Mouse (Mus musculus): ENCODE data around the gene Bri3. TPM values are rescaled to one million over a fixed set of nuclear protein-coding genes. Genes with fewer than 3 reads are reported as not detected.
"Not testable (repeated sequence)": the region's sequence is repeated elsewhere in the genome, so short reads cannot be mapped to it uniquely, and the experiment has no call there.

Bri3 gene
- polyA plus RNA-seq, 1 experiment from 2014 or later, result 144 TPM

- no peaks in the 10 kb centered on the region for H3K9me3 ChIP-seq (replicated peaks; ENCODE audit: control insufficient read depth, low read length)
- WGBS, result 72% methylated on average over 6 of the region's 6 CpGs
- no peak for ATAC-seq (replicated peaks; ENCODE audit: extremely low read depth, insufficient read depth, low FRiP score)
These were observed 115.6 kb downstream of the Bri3 start for GRCm38 (mm10) chr5:144359886-144360285.

GRCm38 (mm10) chr5:144360346-144360745 lies 116.1 kb downstream of the Bri3 start:
- 67% methylated on average over 6 of the region's 6 CpGs for WGBS
- H3K27ac ChIP-seq (ENCODE audit: low read length), result no peak overlapping the region
- no peak overlapping the region for H3K4me2 ChIP-seq (ENCODE audit: low read depth, low read length)
- H3K9me3 ChIP-seq (replicated peaks; ENCODE audit: control insufficient read depth, low read length), result no peaks in the 10 kb centered on the region
- ATAC-seq (replicated peaks; ENCODE audit: extremely low read depth, insufficient read depth, low FRiP score), result no peak
- H3K36me3 ChIP-seq (ENCODE audit: control insufficient read depth, insufficient read depth), result no peaks in the 10 kb centered on the region
- no peaks in the 10 kb centered on the region; the same call in 1 of the 2 replicates for H3K27me3 ChIP-seq (ENCODE audit: control insufficient read depth, insufficient read depth, low read length)
- no peak overlapping the region for H3K4me3 ChIP-seq (ENCODE audit: low read length)
- H3K4me1 ChIP-seq (ENCODE audit: control insufficient read depth, insufficient read depth, low read length), result peaks cover 4% of the 10 kb centered on the region; the same call in 1 of the 2 replicates
- no peak overlapping the region for H3K9ac ChIP-seq (ENCODE audit: low read length)

More at GRCm38 (mm10) chr5:144359886-144360285, 115.6 kb downstream of the Bri3 start:
- Histone ChIP-seq H3K9ac (ENCODE audit: low read length) (no peak overlapping the region), H3K36me3 (ENCODE audit: control insufficient read depth, insufficient read depth) (no peaks in the 10 kb centered on the region), H3K27ac (ENCODE audit: low read length) (no peak overlapping the region), H3K4me3 (ENCODE audit: low read length) (no peak overlapping the region), H3K27me3 (ENCODE audit: control insufficient read depth, insufficient read depth, low read length) (no peaks in the 10 kb centered on the region; the same call in 1 of the 2 replicates), H3K4me1 (ENCODE audit: control insufficient read depth, insufficient read depth, low read length) (peaks cover 4% of the 10 kb centered on the region; the same call in 1 of the 2 replicates), H3K4me2 (ENCODE audit: low read depth, low read length) (no peak overlapping the region)

GRCm38 (mm10) chr5:144364680-144365357 lies 120.6 kb downstream of the Bri3 start:
- Histone ChIP-seq H3K4me1 (ENCODE audit: control insufficient read depth, insufficient read depth, low read length) (no peaks in the 10 kb centered on the region), H3K27me3 (ENCODE audit: control insufficient read depth, insufficient read depth, low read length) (no peaks in the 10 kb centered on the region), H3K4me2 (ENCODE audit: low read depth, low read length) (no peak overlapping the region), H3K4me3 (ENCODE audit: low read length) (no peak overlapping the region), H3K27ac (ENCODE audit: low read length) (no peak overlapping the region), H3K9me3 (replicated peaks; ENCODE audit: control insufficient read depth, low read length) (no peaks in the 10 kb centered on the region), H3K36me3 (ENCODE audit: control insufficient read depth, insufficient read depth) (no peaks in the 10 kb centered on the region), H3K9ac (ENCODE audit: low read length) (no peak overlapping the region)
- no peak for ATAC-seq (replicated peaks; ENCODE audit: extremely low read depth, insufficient read depth, low FRiP score)
- 92% methylated on average over 11 of the region's 11 CpGs for WGBS

- 69% methylated on average over 6 of the region's 6 CpGs for WGBS
- H3K27me3 ChIP-seq (ENCODE audit: control insufficient read depth, insufficient read depth, low read length); H3K4me3 ChIP-seq (ENCODE audit: low read length); H3K9ac ChIP-seq (ENCODE audit: low read length); H3K9me3 ChIP-seq (replicated peaks; ENCODE audit: control insufficient read depth, low read length); H3K27ac ChIP-seq (ENCODE audit: low read length); ATAC-seq (replicated peaks; ENCODE audit: extremely low read depth, insufficient read depth, low FRiP score); H3K36me3 ChIP-seq (ENCODE audit: control insufficient read depth, insufficient read depth); H3K4me2 ChIP-seq (ENCODE audit: low read depth, low read length); H3K4me1 ChIP-seq (ENCODE audit: control insufficient read depth, insufficient read depth, low read length): not testable (repeated sequence)
These were observed 122.3 kb downstream of the Bri3 start for GRCm38 (mm10) chr5:144366551-144366950.

GRCm38 (mm10) chr5:144368661-144369205 lies 124.5 kb downstream of the Bri3 start:
- Histone ChIP-seq H3K27ac (ENCODE audit: low read length) (no peak overlapping the region), H3K4me3 (ENCODE audit: low read length) (no peak overlapping the region), H3K9me3 (replicated peaks; ENCODE audit: control insufficient read depth, low read length) (no peaks in the 10 kb centered on the region), H3K4me2 (ENCODE audit: low read depth, low read length) (no peak overlapping the region), H3K36me3 (ENCODE audit: control insufficient read depth, insufficient read depth) (no peaks in the 10 kb centered on the region), H3K9ac (ENCODE audit: low read length) (no peak overlapping the region), H3K27me3 (ENCODE audit: control insufficient read depth, insufficient read depth, low read length) (no peaks in the 10 kb centered on the region), H3K4me1 (ENCODE audit: control insufficient read depth, insufficient read depth, low read length) (no peaks in the 10 kb centered on the region)
- 72% methylated on average over 9 of the region's 9 CpGs for WGBS
- ATAC-seq (replicated peaks; ENCODE audit: extremely low read depth, insufficient read depth, low FRiP score), result no peak

GRCm38 (mm10) chr5:144370986-144371385 lies 126.7 kb downstream of the Bri3 start:
- H3K4me1 ChIP-seq (ENCODE audit: control insufficient read depth, insufficient read depth, low read length), result no peaks in the 10 kb centered on the region
- no peak overlapping the region for H3K4me2 ChIP-seq (ENCODE audit: low read depth, low read length)
- 13% methylated on average over 6 of the region's 6 CpGs for WGBS
- no peaks in the 10 kb centered on the region for H3K27me3 ChIP-seq (ENCODE audit: control insufficient read depth, insufficient read depth, low read length)
- no peaks in the 10 kb centered on the region for H3K9me3 ChIP-seq (replicated peaks; ENCODE audit: control insufficient read depth, low read length)
- no peak overlapping the region for H3K4me3 ChIP-seq (ENCODE audit: low read length)
- no peak for ATAC-seq (replicated peaks; ENCODE audit: extremely low read depth, insufficient read depth, low FRiP score)
- no peaks in the 10 kb centered on the region for H3K36me3 ChIP-seq (ENCODE audit: control insufficient read depth, insufficient read depth)
- no peak overlapping the region for H3K27ac ChIP-seq (ENCODE audit: low read length)
- H3K9ac ChIP-seq (ENCODE audit: low read length), result no peak overlapping the region

- WGBS, result 37% methylated on average over 2 of the region's 2 CpGs
- Histone ChIP-seq H3K27me3 (ENCODE audit: control insufficient read depth, insufficient read depth, low read length) (no peaks in the 10 kb centered on the region), H3K4me3 (ENCODE audit: low read length) (no peak overlapping the region), H3K36me3 (ENCODE audit: control insufficient read depth, insufficient read depth) (no peaks in the 10 kb centered on the region), H3K9me3 (replicated peaks; ENCODE audit: control insufficient read depth, low read length) (no peaks in the 10 kb centered on the region), H3K4me1 (ENCODE audit: control insufficient read depth, insufficient read depth, low read length) (no peaks in the 10 kb centered on the region), H3K27ac (ENCODE audit: low read length) (no peak overlapping the region), H3K4me2 (ENCODE audit: low read depth, low read length) (no peak overlapping the region), H3K9ac (ENCODE audit: low read length) (no peak overlapping the region)
- no peak for ATAC-seq (replicated peaks; ENCODE audit: extremely low read depth, insufficient read depth, low FRiP score)
These were observed 127.9 kb downstream of the Bri3 start for GRCm38 (mm10) chr5:144372177-144372576.

- 72% methylated on average over 2 of the region's 2 CpGs for WGBS
- no peaks in the 10 kb centered on the region for H3K4me1 ChIP-seq (ENCODE audit: control insufficient read depth, insufficient read depth, low read length)
- no peak overlapping the region for H3K4me3 ChIP-seq (ENCODE audit: low read length)
- no peaks in the 10 kb centered on the region for H3K27me3 ChIP-seq (ENCODE audit: control insufficient read depth, insufficient read depth, low read length)
- H3K9ac ChIP-seq (ENCODE audit: low read length), result no peak overlapping the region
- no peak overlapping the region for H3K27ac ChIP-seq (ENCODE audit: low read length)
- no peak for ATAC-seq (replicated peaks; ENCODE audit: extremely low read depth, insufficient read depth, low FRiP score)
- no peak overlapping the region for H3K4me2 ChIP-seq (ENCODE audit: low read depth, low read length)
- H3K36me3 ChIP-seq (ENCODE audit: control insufficient read depth, insufficient read depth), result no peaks in the 10 kb centered on the region
- H3K9me3 ChIP-seq (replicated peaks; ENCODE audit: control insufficient read depth, low read length), result no peaks in the 10 kb centered on the region
These were observed 128.6 kb downstream of the Bri3 start for GRCm38 (mm10) chr5:144372885-144373284.

- H3K27ac ChIP-seq (ENCODE audit: low read length), result no peak overlapping the region
- 72% methylated on average over 4 of the region's 4 CpGs for WGBS
- no peak overlapping the region for H3K4me2 ChIP-seq (ENCODE audit: low read depth, low read length)
- no peaks in the 10 kb centered on the region for H3K27me3 ChIP-seq (ENCODE audit: control insufficient read depth, insufficient read depth, low read length)
- no peak for ATAC-seq (replicated peaks; ENCODE audit: extremely low read depth, insufficient read depth, low FRiP score)
- no peaks in the 10 kb centered on the region for H3K36me3 ChIP-seq (ENCODE audit: control insufficient read depth, insufficient read depth)
- H3K4me3 ChIP-seq (ENCODE audit: low read length), result no peak overlapping the region
- no peaks in the 10 kb centered on the region for H3K4me1 ChIP-seq (ENCODE audit: control insufficient read depth, insufficient read depth, low read length)
- 0 out of 2 replicates have a peak, but pooled peaks cover 4% of the 10 kb centered on the region for H3K9me3 ChIP-seq (replicated peaks; ENCODE audit: control insufficient read depth, low read length)
- no peak overlapping the region for H3K9ac ChIP-seq (ENCODE audit: low read length)
These were observed 135.2 kb downstream of the Bri3 start for GRCm38 (mm10) chr5:144379431-144379830.

All from heart, embryonic 16.5 days (tissue).